ENCODE assay signal across 8 mouse cellular contexts in the genomic region with DNA sequence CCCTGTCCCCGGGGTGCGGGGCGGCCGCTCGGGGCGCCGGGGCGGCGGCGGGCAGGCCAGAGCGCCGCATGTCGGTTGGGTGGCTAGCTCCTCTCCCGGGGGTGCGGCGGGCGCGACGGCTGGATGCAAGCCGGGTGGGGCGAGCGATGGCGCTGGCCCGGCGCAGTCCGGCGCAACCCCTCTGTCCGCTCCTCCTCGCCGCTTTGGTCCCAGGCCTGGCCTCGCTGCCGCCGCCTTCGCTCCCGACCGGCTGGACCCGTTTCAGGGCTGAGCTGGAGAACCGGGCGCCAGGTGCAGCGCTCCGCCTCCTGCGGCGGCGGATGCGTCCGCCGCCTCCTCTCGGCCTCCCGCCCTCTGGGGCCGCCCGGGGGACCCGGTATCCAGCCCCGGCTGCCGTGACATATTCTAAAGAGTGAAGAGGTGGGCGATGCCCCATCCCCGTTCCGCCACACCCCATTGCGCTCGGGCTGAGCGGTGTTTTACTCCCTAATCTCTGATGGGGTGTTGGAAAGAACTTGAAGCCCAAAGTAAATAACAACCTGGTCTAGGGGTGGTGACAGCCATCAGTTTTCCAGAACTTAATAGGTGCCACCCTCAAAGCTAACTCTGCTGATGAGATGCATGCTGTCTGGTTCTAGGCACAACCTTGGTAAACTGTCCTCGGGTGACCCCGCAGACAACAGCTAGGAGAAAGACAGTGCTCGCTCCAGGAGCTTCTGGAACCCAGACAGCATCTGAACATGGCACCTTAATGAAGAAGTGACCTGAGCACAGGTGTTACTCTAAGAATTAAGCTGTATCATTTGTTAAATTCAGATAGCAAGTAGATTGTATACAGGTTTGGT. TPM values are rescaled to one million over a fixed set of nuclear protein-coding genes. Genes with fewer than 3 reads are reported as not detected.
A peak's percentile ranks its signal among the peaks of the same experiment; 100 is the strongest.
DNase-seq lines count a peak whose midpoint lies in the region; ATAC-seq and TF ChIP-seq lines count a peak whose summit lies in the region.

Mfsd6 (minus strand) TSS at position 407 of the 845 bp plus-strand sequence.

- no peak for TF ChIP-seq CTCF in olfactory bulb, adult 2 months (IDR thresholded peaks at IDR 0.05; ENCODE audit: insufficient read depth, low read depth, low read length)
- no peak for TF ChIP-seq CTCF in thymus, adult 2 months (IDR thresholded peaks at IDR 0.05; ENCODE audit: borderline replicate concordance, control insufficient read depth, extremely low read depth, insufficient read depth, low read length, poor library complexity)

- H3K4me1 ChIP-seq in ES-E14 (ENCODE audit: control insufficient read depth in 2 of 2, insufficient read depth in 2 of 2, low read length in 2 of 2, poor library complexity in 1 of 2): 0 out of 4 replicates have a peak, but pooled peaks cover 0 to 2% of the 10 kb centered on the region in 2 experiments
- H3K4me1 ChIP-seq in lung, embryonic 16.5 days (replicated peaks; ENCODE audit: control insufficient read depth, insufficient read depth, low read length): peaks cover 5% of the 10 kb centered on the region; the same call in 1 of the 2 replicates
- H3K4me1 ChIP-seq in olfactory bulb, adult 2 months (ENCODE audit: control insufficient read depth, insufficient read depth, low read length): peaks cover 5% of the 10 kb centered on the region; the same call in 1 of the 2 replicates
- H3K4me1 ChIP-seq in thymus, adult 2 months (replicated peaks; ENCODE audit: control insufficient read depth, insufficient read depth, low read length): peaks cover 4% of the 10 kb centered on the region; the same call in 1 of the 2 replicates

- peak within 1 kb of the TSS; percentile 96 for H3K4me2 ChIP-seq in lung, embryonic 16.5 days (ENCODE audit: low read depth, low read length)

- H3K36me3 ChIP-seq in ES-E14 (ENCODE audit: control insufficient read depth, insufficient read depth, low read length, poor library complexity, severe bottlenecking): no peaks in the 10 kb centered on the region
- H3K36me3 ChIP-seq in lung, embryonic 16.5 days (ENCODE audit: control insufficient read depth, insufficient read depth, low read length): no peaks in the 10 kb centered on the region
- no peaks in the 10 kb centered on the region for H3K36me3 ChIP-seq in thymus, adult 2 months (ENCODE audit: control insufficient read depth, insufficient read depth, low read length)

- H3K27ac ChIP-seq in ES-E14 (ENCODE audit: insufficient read depth, low read depth, low read length, poor library complexity, severe bottlenecking): no peak within 1 kb of the TSS
- H3K27ac ChIP-seq in lung, embryonic 16.5 days (ENCODE audit: low read length): peak within 1 kb of the TSS; percentile 55
- peak within 1 kb of the TSS; percentile 47 for H3K27ac ChIP-seq in olfactory bulb, adult 2 months (ENCODE audit: insufficient read depth, low read depth, low read length)
- H3K27ac ChIP-seq in thymus, adult 2 months (ENCODE audit: control insufficient read depth, insufficient read depth, low read length): 0 out of 2 replicates have a peak within 1 kb of the TSS, but pooled peaks have one; percentile 28

- H3K9me3 ChIP-seq in ES-E14 (ENCODE audit: control insufficient read depth, insufficient read depth, low read depth, low read length): no peaks in the 10 kb centered on the region
- no peaks in the 10 kb centered on the region for H3K9me3 ChIP-seq in lung, embryonic 16.5 days (ENCODE audit: control insufficient read depth, low read length)

- no peak for TF ChIP-seq POLR2A in olfactory bulb, adult 2 months (IDR thresholded peaks at IDR 0.05; ENCODE audit: insufficient read depth, low read depth, low read length)
- TF ChIP-seq POLR2A in thymus, adult 2 months (IDR thresholded peaks at IDR 0.05; ENCODE audit: control insufficient read depth, extremely low read depth, insufficient read depth, low read length, poor library complexity): no peak

- peak; percentile 49 for ATAC-seq in frontal cortex, adult (ENCODE audit: low TSS enrichment)
- 0 out of 4 replicates have a peak, but pooled peaks of 1 of the 2 experiments have one; percentile 18 for ATAC-seq in hematopoietic stem cell, adult 5-6 weeks (replicated peaks in 1 of 2; ENCODE audit: insufficient read depth in 1 of 2, low FRiP score in 2 of 2, low TSS enrichment in 1 of 2, low read depth in 1 of 2, poor library complexity in 2 of 2, severe bottlenecking in 2 of 2)
- ATAC-seq in lung, embryonic 16.5 days (ENCODE audit: low read depth): peak; percentile 76

- H3K9ac ChIP-seq in ES-E14 (ENCODE audit: insufficient read depth, low read depth, low read length, poor library complexity, severe bottlenecking): peak within 1 kb of the TSS; percentile 63
- peak within 1 kb of the TSS; percentile 80 for H3K9ac ChIP-seq in lung, embryonic 16.5 days (ENCODE audit: low read length)

- DNase-seq in ES-E14 (ENCODE audit: low read depth, low spot score): no peak
- peak; percentile 80 to 88 for DNase-seq in cerebellum, adult 18-20 months
- peak; percentile 55 to 68 for DNase-seq in layer of hippocampus, postnatal 10 days (ENCODE audit: low spot score in 2 of 2)
- peak; percentile 67 for DNase-seq in thymus, adult 2 months

- H3K27me3 ChIP-seq in lung, embryonic 16.5 days (ENCODE audit: control insufficient read depth, insufficient read depth, low read depth, low read length): no peaks in the 10 kb centered on the region; the same call in 1 of the 2 replicates
- H3K27me3 ChIP-seq in thymus, adult 2 months (ENCODE audit: control insufficient read depth, insufficient read depth, low read length): no peaks in the 10 kb centered on the region

- peak within 1 kb of the TSS; percentile 72 to 85 for H3K4me3 ChIP-seq in ES-E14 (ENCODE audit: insufficient read depth in 1 of 2, low read depth in 1 of 2, low read length in 2 of 2, poor library complexity in 1 of 2, severe bottlenecking in 1 of 2)
- peak within 1 kb of the TSS; percentile 82 for H3K4me3 ChIP-seq in lung, embryonic 16.5 days (ENCODE audit: low read length)
- peak within 1 kb of the TSS; percentile 61 for H3K4me3 ChIP-seq in olfactory bulb, adult 2 months (ENCODE audit: insufficient read depth, low read depth, low read length)
- H3K4me3 ChIP-seq in thymus, adult 2 months (ENCODE audit: control insufficient read depth, insufficient read depth, low read length): peak within 1 kb of the TSS; percentile 72

- in situ Hi-C loops in ES-E14 (cut with MboI; ENCODE audit: low sequenced_read_pairs in 2 of 2, unreplicated experiment in 2 of 2): no loop called here

- 2% methylated on average over 50 of the region's 63 CpGs for WGBS in lung, embryonic 16.5 days
- WGBS in olfactory bulb, adult 2 months: 3% methylated on average over 49 of the region's 63 CpGs
- 3% methylated on average over 57 of the region's 63 CpGs for WGBS in thymus, adult 2 months

TF ChIP-seq in ES-E14, 5 proteins besides CTCF, POLR2A, EP300 and RAD21:
- TF ChIP-seq HCFC1 (IDR thresholded peaks at IDR 0.05; ENCODE audit: borderline replicate concordance, insufficient read depth, low read length) (no peak), ZNF384 (IDR thresholded peaks at IDR 0.05; ENCODE audit: low read depth, low read length) (no peak), MAFK (IDR thresholded peaks at IDR 0.05; ENCODE audit: insufficient read depth, low read depth, low read length) (no peak), ZC3H11A (IDR thresholded peaks at IDR 0.05; ENCODE audit: borderline replicate concordance, low read depth, low read length) (no peak), CHD2 (IDR thresholded peaks at IDR 0.05; ENCODE audit: low read depth, low read length) (no peak)

RNA-seq across cellular contexts. Expression of gene Mfsd6, which starts in this region (rescaled TPM):
- 0.98 and 1.3 TPM in 2 replicates for total RNA-seq in ES-E14 (2012; rRNA removed)
- 22.0 and 29.0 TPM in 2 replicates for total RNA-seq in hematopoietic stem cell, adult 5-6 weeks (2017)
- total RNA-seq in layer of hippocampus, postnatal 10 days (2021): 10 to 100 TPM; 68.2 to 69.5 TPM
- 2.7 and 3.0 TPM in 2 replicates for polyA plus RNA-seq in lung, embryonic 16.5 days (2015; fragmentation: Nextera tagmentation; extraction: Ambion mirVana)
- not detected in 2 replicates for polyA plus RNA-seq in olfactory bulb, adult 2 months (2012; ENCODE audit: insufficient read depth, insufficient read length, low replicate concordance, missing spikeins)
- polyA plus RNA-seq in thymus, adult 2 months (2012; rRNA removed): 9.2 and 10.9 TPM in 2 replicates

Comparison
In these comparisons a context has a peak if more than half of its experiments do, and no peak if none do; other contexts are left out.
1. RNA of gene Mfsd6 (total RNA-seq): 68.2 to 69.5 TPM in layer of hippocampus, postnatal 10 days and 22.0 to 29.0 TPM in hematopoietic stem cell, adult 5-6 weeks; 0.98 to 1.3 TPM in ES-E14; every median in the first group is over 10 times any median in the second.
2. Peak in every context shown above with its lines, with median percentiles within 50 percentile points of each other: H3K4me3 ChIP-seq.